Mouse (Mus musculus) stomach, embryonic 15.5 days (tissue): ENCODE results near the gene Rasl12. TPM values are rescaled to one million over a fixed set of nuclear protein-coding genes. Genes with fewer than 3 reads are reported as not detected.

Experiments used
- ATAC-seq: fragments of 200-750 bp; cut with Nextera tagmentation; 2 replicates; pipeline ENCODE4 v1.8.0; 2017; ENCODE audit warnings: low read depth, moderate number of reproducible peaks, moderate TSS enrichment; ENCODE audit not compliant: insufficient read depth, low FRiP score
- H3K27ac ChIP-seq: fragments of 300-500 bp; sonication (generic); 2 replicates; pipeline ENCODE4 v1.5.1; 2015; ENCODE audit warnings: mild to moderate bottlenecking, inconsistent platforms
- H3K27me3 ChIP-seq: fragments of 300-500 bp; sonication (generic); replicated peaks from 2 replicates; pipeline ENCODE4 v1.6.1; 2015; ENCODE audit warnings: inconsistent platforms
- H3K36me3 ChIP-seq: fragments of 300-500 bp; sonication (generic); 2 replicates; pipeline ENCODE4 v1.6.1; 2015; ENCODE audit warnings: inconsistent platforms
- H3K4me1 ChIP-seq: fragments of 300-500 bp; sonication (generic); 2 replicates; pipeline ENCODE4 v1.6.1; 2015; ENCODE audit warnings: inconsistent platforms
- H3K4me2 ChIP-seq: fragments of 300-500 bp; sonication (generic); 2 replicates; pipeline ENCODE4 v1.6.1; 2015; ENCODE audit warnings: mild to moderate bottlenecking, inconsistent platforms
- H3K4me3 ChIP-seq: fragments of 300-500 bp; sonication (generic); replicated peaks from 2 replicates; pipeline ENCODE4 v1.5.1; 2015; ENCODE audit warnings: inconsistent platforms
- H3K9ac ChIP-seq: fragments of 300-500 bp; sonication (generic); 2 replicates; pipeline ENCODE4 v1.6.1; 2015; ENCODE audit warnings: inconsistent platforms
- H3K9me3 ChIP-seq: fragments of 300-500 bp; sonication (generic); 2 replicates; pipeline ENCODE4 v1.6.1; 2016; ENCODE audit warnings: inconsistent platforms
- WGBS: fragments of 180-500 bp; shearing (Covaris S2); methylation state at CpG from one replicate; pipeline ENCODE4 v1.1.7; 2015; 5-methylcytosine and 5-hydroxymethylcytosine counted together
- polyA plus RNA-seq: library from polyadenylated mRNA; unstranded; fragments of >200 nt; fragmentation: Nextera tagmentation; extraction: Ambion mirVana; gene quantifications from 2 replicates; pipeline ENCODE4 v1.2.1, GENCODE M21; 2015

The Rasl12 gene
- polyA plus RNA-seq, 1 experiment from 2014 or later: 6.5 TPM

DNA sequence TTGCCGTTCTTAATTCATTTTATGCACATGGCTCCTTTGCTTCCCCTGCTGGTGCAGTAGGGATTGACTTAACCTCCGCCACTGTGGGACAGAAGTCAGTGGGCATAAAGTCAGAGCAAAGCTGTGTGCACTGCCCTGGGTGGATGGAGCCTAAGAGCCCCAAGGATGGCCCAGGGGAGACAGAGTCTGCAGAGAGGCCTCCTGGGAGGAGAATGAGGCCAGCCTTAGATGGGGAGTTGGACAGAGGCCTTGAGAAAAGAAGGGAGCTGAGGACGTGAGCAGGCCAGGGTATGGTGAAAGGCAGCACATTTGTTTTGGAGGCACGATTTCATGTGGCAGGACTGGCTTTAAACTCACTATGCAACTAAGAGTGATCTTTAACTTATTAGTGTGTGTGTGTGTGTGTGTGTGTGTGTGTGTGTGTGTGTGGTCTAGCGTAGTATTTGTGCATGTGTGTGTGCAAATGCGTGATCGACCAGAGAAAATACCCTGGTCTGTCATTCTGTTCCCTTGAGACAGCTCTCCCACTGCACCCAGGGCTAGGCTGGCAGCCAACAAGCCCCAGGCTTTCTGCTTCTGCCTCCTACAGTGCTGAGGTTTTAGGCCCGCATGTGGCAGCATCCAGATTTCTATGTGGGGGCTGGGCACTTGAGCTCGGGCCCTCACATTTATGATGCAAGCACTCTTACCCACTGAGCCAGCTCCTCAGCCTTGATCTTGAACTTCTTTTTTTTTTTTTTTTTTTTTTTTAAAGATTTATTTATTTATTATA is 23.0 kb upstream of the Rasl12 start:
- no peaks in the 10 kb centered on the region for H3K27me3 ChIP-seq
- ATAC-seq: no peak
- H3K4me1 ChIP-seq: no peaks in the 10 kb centered on the region
- no peaks in the 10 kb centered on the region for H3K36me3 ChIP-seq
- 83% methylated on average over 9 of the region's 9 CpGs for WGBS
- H3K4me2 ChIP-seq: no peak overlapping the region
- no peak overlapping the region for H3K9ac ChIP-seq
- H3K4me3 ChIP-seq: no peak overlapping the region
- H3K9me3 ChIP-seq: no peaks in the 10 kb centered on the region
- no peak overlapping the region for H3K27ac ChIP-seq

GRCm38 (mm10) chr9:65381017-65381590 is 17.2 kb upstream of the Rasl12 start:
- no peak overlapping the region for H3K4me3 ChIP-seq
- H3K27me3 ChIP-seq: no peaks in the 10 kb centered on the region
- no peaks in the 10 kb centered on the region for H3K9me3 ChIP-seq
- no peak overlapping the region for H3K4me2 ChIP-seq
- no peaks in the 10 kb centered on the region for H3K36me3 ChIP-seq
- peaks cover 5% of the 10 kb centered on the region for H3K4me1 ChIP-seq
- H3K27ac ChIP-seq: no peak overlapping the region
- ATAC-seq: no peak
- H3K9ac ChIP-seq: no peak overlapping the region
- 67% methylated on average over 4 of the region's 4 CpGs for WGBS

DNA sequence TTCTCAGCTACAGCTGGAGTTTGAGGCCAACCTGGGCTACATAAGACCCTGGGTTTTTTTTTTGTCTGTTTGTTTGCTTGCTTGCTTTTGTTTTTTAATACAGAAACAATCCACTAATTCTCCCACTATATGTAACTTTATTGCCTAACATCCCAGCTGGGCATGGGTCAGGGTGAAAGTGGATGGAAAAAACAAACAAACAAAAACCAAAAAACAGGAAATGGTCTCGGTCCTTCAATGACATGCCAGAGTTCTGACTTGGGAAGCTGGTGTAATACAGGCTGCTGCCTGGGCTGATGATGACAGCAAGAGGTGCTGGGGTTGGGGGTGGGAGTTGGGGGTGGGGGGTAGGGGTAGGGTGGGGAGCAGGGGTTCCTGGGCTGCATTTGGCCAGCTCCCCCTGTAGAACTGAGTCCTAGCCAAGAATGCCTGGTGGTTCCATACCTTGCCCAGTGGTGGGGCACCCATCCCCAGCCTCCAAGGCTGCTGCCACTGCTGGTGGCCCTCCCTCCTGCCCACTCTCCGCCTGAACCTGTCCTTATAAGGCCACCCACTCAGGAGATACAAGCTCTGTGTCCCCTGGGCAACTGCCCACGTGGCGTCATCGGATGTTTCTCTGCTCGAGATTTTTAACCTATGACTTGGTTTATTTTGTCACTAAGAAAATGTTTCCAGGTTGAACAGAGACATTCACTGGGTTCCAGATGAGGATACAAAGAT is 16.1 kb upstream of the Rasl12 start:
- H3K4me3 ChIP-seq: no peak overlapping the region
- no peaks in the 10 kb centered on the region for H3K36me3 ChIP-seq
- H3K4me1 ChIP-seq: peaks cover 13% of the 10 kb centered on the region
- no peak overlapping the region for H3K27ac ChIP-seq
- no peak overlapping the region for H3K4me2 ChIP-seq
- H3K9me3 ChIP-seq: no peaks in the 10 kb centered on the region
- H3K27me3 ChIP-seq: no peaks in the 10 kb centered on the region
- 59% methylated on average over 6 of the region's 6 CpGs for WGBS
- H3K9ac ChIP-seq: no peak overlapping the region
- ATAC-seq: no peak

DNA sequence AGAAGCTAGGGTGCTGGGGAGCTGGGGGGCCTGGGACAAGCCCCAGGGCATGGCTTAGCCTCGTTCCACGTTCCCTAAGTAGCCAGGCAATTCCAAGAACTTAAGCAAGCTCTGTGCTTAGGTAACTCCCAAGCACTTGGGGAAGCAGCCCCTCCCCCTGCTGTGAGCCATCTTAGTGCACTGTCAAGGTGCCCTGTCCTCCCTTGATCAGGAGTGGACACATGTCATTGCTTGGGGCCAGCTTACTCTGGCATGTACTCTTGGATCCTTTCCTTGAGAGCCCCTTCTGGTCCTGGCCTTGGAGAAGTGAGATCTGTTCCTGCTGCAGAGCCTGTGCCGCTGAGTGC is 15.6 kb upstream of the Rasl12 start:
- WGBS: 57% methylated on average over 3 of the region's 3 CpGs
- Histone ChIP-seq H3K27me3 (no peaks in the 10 kb centered on the region), H3K4me1 (peaks cover 13% of the 10 kb centered on the region), H3K4me2 (no peak overlapping the region), H3K9me3 (no peaks in the 10 kb centered on the region), H3K9ac (no peak overlapping the region), H3K27ac (no peak overlapping the region), H3K36me3 (no peaks in the 10 kb centered on the region), H3K4me3 (no peak overlapping the region)
- ATAC-seq: no peak

DNA sequence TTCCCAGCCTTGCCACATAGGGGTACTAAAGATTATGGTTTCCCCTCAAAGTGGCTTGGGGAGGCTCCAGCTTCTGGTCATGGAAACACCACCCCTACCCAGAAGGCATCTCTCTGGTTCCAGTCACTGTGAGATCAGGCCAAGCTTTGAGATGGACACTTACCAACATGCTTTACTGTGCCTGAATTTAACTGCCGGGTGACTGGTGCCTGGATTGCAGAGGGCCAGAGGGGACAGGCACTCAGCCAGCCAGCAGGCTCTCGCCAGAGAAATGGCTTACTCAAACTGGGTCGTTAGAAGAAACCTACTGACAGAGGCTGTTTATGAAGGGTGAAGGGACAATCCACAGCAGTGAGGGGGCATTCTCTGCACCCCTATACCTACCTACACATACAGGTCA is 14.0 kb upstream of the Rasl12 start:
- Histone ChIP-seq H3K36me3 (no peaks in the 10 kb centered on the region), H3K27me3 (peaks cover 3% of the 10 kb centered on the region), H3K9me3 (no peaks in the 10 kb centered on the region), H3K4me1 (peaks cover 13% of the 10 kb centered on the region), H3K9ac (no peak overlapping the region), H3K4me3 (no peak overlapping the region), H3K4me2 (no peak overlapping the region), H3K27ac (no peak overlapping the region)
- WGBS: 42% methylated on average over 3 of the region's 3 CpGs
- ATAC-seq: no peak

DNA sequence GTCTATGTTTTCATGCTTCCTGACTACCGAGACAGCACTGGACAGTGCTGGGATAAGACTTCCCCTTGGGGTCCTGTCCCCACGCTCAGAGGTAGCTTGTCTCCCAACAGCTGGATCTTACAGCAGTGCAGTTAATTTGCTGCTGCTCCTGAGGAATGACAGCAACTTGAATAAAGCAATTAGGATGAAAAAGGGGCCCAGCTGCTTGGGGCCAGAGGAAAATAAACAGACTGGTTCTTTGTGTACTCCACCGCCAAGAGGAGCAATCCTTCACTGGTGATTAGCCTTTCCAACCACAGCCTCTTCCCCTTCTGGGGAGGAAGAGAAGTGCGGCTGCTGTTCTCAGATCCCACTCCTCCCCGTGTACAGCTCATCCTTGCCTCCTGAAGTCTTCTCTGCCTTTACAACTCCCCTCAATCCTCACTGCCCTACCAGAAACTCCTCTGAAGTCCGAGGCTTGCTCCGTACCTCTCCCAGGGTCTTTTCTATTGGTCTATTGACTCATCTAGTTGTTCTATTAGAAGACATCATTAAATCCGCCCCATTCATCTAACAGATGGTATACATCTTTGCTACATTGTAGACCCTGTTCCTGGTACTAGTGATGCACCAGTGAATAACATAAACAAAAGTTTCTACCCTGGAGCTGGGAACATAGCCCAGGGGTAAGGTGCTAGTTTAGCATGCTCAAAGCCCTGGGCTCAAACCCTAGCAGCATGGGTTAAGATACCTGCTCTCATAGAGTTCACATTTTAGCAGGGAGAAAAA is 11.7 kb upstream of the Rasl12 start:
- Histone ChIP-seq H3K9me3 (no peaks in the 10 kb centered on the region), H3K27me3 (peaks cover 25% of the 10 kb centered on the region), H3K9ac (no peak overlapping the region), H3K4me2 (0 out of 2 replicates have a peak overlapping the region, but pooled peaks have one; percentile 1), H3K27ac (peak overlapping the region; percentile 54; the same call in 1 of the 2 replicates), H3K4me3 (no peak overlapping the region), H3K36me3 (no peaks in the 10 kb centered on the region), H3K4me1 (peaks cover 20% of the 10 kb centered on the region)
- 17% methylated on average over 8 of the region's 8 CpGs for WGBS
- peak; percentile 47; the same call in 1 of the 2 replicates for ATAC-seq

DNA sequence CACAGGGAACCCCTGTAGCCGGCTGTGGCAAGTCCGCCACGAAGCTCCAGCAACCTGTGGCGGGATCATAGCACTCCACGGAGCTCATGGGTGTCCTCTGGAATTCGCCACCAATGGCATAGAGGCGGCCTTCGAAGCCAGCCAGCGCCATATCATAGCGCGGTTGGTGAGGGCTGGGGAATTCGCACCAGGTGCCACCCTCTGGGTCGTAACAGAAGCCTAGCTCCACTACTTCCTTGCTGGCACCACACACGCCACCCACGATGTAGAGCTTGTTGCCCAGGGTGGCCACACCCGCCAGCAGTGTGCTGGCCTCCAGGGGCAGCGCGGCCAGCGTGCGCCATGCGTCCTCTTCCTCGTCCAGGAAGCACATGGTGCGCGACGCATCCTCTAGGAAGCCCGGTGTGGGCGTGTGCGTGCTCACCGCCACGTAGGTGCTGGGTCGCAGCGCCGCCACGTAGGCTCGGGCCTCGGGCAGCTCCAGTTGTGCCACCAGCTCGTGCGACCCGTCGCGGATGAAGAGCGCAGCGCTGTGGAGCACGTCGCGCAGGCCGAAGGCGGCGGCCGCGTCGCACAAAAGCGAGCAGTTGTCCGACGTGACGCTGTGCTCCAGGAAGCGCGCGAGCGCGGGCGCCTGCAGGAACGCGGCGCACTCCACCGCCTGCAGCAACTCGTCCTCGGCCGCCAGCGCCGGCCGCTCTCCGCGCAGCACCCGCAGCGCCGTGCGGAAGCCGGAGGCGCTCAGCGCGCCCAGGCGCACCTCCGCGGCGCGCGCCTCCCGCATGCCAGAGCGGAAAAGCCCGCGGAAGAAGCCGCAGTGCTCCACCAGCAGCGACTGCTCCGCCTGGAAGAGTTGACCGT is 7.3 kb upstream of the Rasl12 start:
- ATAC-seq: no peak
- Histone ChIP-seq H3K4me2 (peak overlapping the region; percentile 78), H3K36me3 (no peaks in the 10 kb centered on the region), H3K27ac (no peak overlapping the region), H3K9ac (no peak overlapping the region), H3K4me1 (peaks cover 16% of the 10 kb centered on the region), H3K4me3 (peak overlapping the region; percentile 45), H3K27me3 (peaks cover 39% of the 10 kb centered on the region), H3K9me3 (no peaks in the 10 kb centered on the region)
- 16% methylated on average over 94 of the region's 96 CpGs for WGBS

DNA sequence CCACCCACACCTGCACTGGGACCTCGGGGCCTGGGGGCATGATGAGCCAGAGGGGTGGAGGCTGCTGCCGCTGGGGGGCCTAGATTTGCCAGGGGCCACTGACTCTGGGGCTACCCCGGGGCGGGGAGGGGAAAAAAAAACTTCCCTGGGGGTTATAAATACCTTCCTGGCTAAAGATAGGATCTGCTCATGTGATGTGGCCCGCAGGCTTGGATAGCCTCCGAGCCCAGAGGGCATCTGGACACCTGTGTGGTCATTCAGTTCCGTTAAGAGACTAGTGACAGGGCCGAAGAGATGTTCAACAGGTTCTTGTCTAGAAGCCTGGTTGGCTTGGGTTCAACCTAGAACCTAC is 6.7 kb upstream of the Rasl12 start, which contains the start of gene Kbtbd13:
Kbtbd13 (minus strand) TSS at position 40 of the 352 bp plus-strand sequence.
- no peak for ATAC-seq
- Histone ChIP-seq H3K9me3 (no peaks in the 10 kb centered on the region), H3K36me3 (no peaks in the 10 kb centered on the region), H3K4me1 (peaks cover 10% of the 10 kb centered on the region), H3K27ac (no peak within 1 kb of the TSS), H3K27me3 (peaks cover 39% of the 10 kb centered on the region), H3K9ac (no peak within 1 kb of the TSS), H3K4me2 (peak within 1 kb of the TSS; percentile 78), H3K4me3 (peak within 1 kb of the TSS; percentile 45)
- 38% methylated on average over 8 of the region's 8 CpGs for WGBS

GRCm38 (mm10) chr9:65392638-65393364 is 5.5 kb upstream of the Rasl12 start:
- peak; percentile 12; the same call in 1 of the 2 replicates for ATAC-seq
- no peaks in the 10 kb centered on the region for H3K9me3 ChIP-seq
- no peaks in the 10 kb centered on the region for H3K36me3 ChIP-seq
- H3K27ac ChIP-seq: no peak overlapping the region
- no peak overlapping the region for H3K4me3 ChIP-seq
- WGBS: 21% methylated on average over 6 of the region's 6 CpGs
- no peak overlapping the region for H3K4me2 ChIP-seq
- H3K4me1 ChIP-seq: peaks cover 7% of the 10 kb centered on the region; the same call in 1 of the 2 replicates
- no peak overlapping the region for H3K9ac ChIP-seq
- peaks cover 39% of the 10 kb centered on the region for H3K27me3 ChIP-seq

- Histone ChIP-seq H3K36me3 (no peaks in the 10 kb centered on the region), H3K9ac (no peak overlapping the region), H3K4me2 (no peak overlapping the region), H3K4me1 (peaks cover 12% of the 10 kb centered on the region; the same call in 1 of the 2 replicates), H3K27ac (no peak overlapping the region), H3K4me3 (no peak overlapping the region), H3K9me3 (no peaks in the 10 kb centered on the region), H3K27me3 (peaks cover 39% of the 10 kb centered on the region)
- 44% methylated on average over 2 of the region's 2 CpGs for WGBS
- ATAC-seq: no peak
These were observed 4.7 kb upstream of the Rasl12 start for GRCm38 (mm10) chr9:65393606-65394005.
